16 mouse cellular contexts compared by ENCODE assay signal in genomic region chr2:28382051-28382802, GRCm38 (mm10).
"Had no signal": no experiment of that assay in that cellular context is flagged by ENCODE, and none has a peak within 500 bp of the region (broad histone marks: within the 10 kb centered on the region; RNA-seq: fewer than 3 reads in every experiment).

No protein-coding gene starts in this region.

- H3K4me2 ChIP-seq: limb, embryonic 12.5 days; liver, embryonic 13.5 days; lung, embryonic 15.5 days; midbrain, embryonic 11.5 days had no signal

- H3K9me3 ChIP-seq: limb, embryonic 12.5 days; liver, embryonic 13.5 days; lung, embryonic 15.5 days; megakaryocyte, embryonic 14.5 days had no signal

- DNase-seq: kidney, adult 8-10 months; kidney, postnatal 25 days; layer of hippocampus, adult 9-11 months; liver; liver, embryonic 13.5 days; liver, postnatal 0 days; lung, postnatal 14 days; right cerebral cortex, postnatal 4 days; spleen, adult 18-20 months; thymus, adult 18-20 months; thymus, postnatal 25 days had no signal

- H3K27ac ChIP-seq: limb, embryonic 12.5 days; liver, embryonic 13.5 days; lung, embryonic 15.5 days; macrophage had no signal

- H3K4me3 ChIP-seq: limb, embryonic 12.5 days; liver, embryonic 13.5 days; lung, embryonic 15.5 days; megakaryocyte, embryonic 14.5 days had no signal

- H3K9ac ChIP-seq: limb, embryonic 12.5 days; liver, embryonic 13.5 days; liver, postnatal 0 days; lung, embryonic 15.5 days had no signal

- H3K36me3 ChIP-seq: limb, embryonic 12.5 days; liver, embryonic 13.5 days; lung, embryonic 15.5 days had no signal

- ATAC-seq: liver, postnatal 0 days had no signal

- H3K4me1 ChIP-seq: megakaryocyte, embryonic 14.5 days had no signal
